Mouse (Mus musculus): ENCODE measurements around the gene Kat2a. TPM values are rescaled to one million over a fixed set of nuclear protein-coding genes. Genes with fewer than 3 reads are reported as not detected.

Gene Kat2a
- 16.9 TPM for polyA plus RNA-seq (2014; fragmentation: Illumina TruSeq; extraction: RNeasy Lipid Tissue Mini Kit (QIAGEN cat#74804); ENCODE audit: low read depth, low replicate concordance)

GRCm38 (mm10) chr11:100711783-100712615, at the start of gene Kat2a:
Gene Kat2a, minus strand, starts transcription at chr11:100712465.

GRCm38 (mm10) chr11:100759611-100760233, 47.5 kb upstream of the Kat2a start, which contains the start of gene Kcnh4:
Gene Kcnh4, minus strand, starts transcription at chr11:100759942.

GRCm38 (mm10) chr11:100738066-100738604, 25.9 kb upstream of the Kat2a start, which contains the start of gene Rab5c:
Gene Rab5c, minus strand, starts transcription at chr11:100738215.

GRCm38 (mm10) chr11:100713735-100714533, 1.7 kb upstream of the Kat2a start, which contains the start of gene Hspb9:
Gene Hspb9, plus strand, starts transcription at chr11:100713850.

GRCm38 (mm10) chr11:100703851-100704531, 8.3 kb downstream of the Kat2a start, which contains the start of gene Dhx58:
Gene Dhx58, minus strand, starts transcription at chr11:100704271.

GRCm38 (mm10) chr11:100692164-100692616, 20.1 kb downstream of the Kat2a start, which contains the start of gene Zfp385c:
Gene Zfp385c, minus strand, starts transcription at chr11:100692455.

Other genes starting within 250 kb of the Kat2a start
- gene Klhl11, start 239.7 kb downstream of the Kat2a start, polyA plus RNA-seq (2014; fragmentation: Illumina TruSeq; extraction: RNeasy Lipid Tissue Mini Kit (QIAGEN cat#74804); ENCODE audit: low read depth, low replicate concordance): 4.8 TPM
- gene Acly, start 184.5 kb downstream of the Kat2a start, polyA plus RNA-seq (2014; fragmentation: Illumina TruSeq; extraction: RNeasy Lipid Tissue Mini Kit (QIAGEN cat#74804); ENCODE audit: low read depth, low replicate concordance): 31.9 TPM
- gene Ttc25, start 166.9 kb downstream of the Kat2a start, polyA plus RNA-seq (2014; fragmentation: Illumina TruSeq; extraction: RNeasy Lipid Tissue Mini Kit (QIAGEN cat#74804); ENCODE audit: low read depth, low replicate concordance): 0.29 TPM
- 9.0 TPM for gene Cnp, start 137.6 kb downstream of the Kat2a start, polyA plus RNA-seq (2014; fragmentation: Illumina TruSeq; extraction: RNeasy Lipid Tissue Mini Kit (QIAGEN cat#74804); ENCODE audit: low read depth, low replicate concordance)
- gene Nkiras2, start 93.2 kb downstream of the Kat2a start, polyA plus RNA-seq (2014; fragmentation: Illumina TruSeq; extraction: RNeasy Lipid Tissue Mini Kit (QIAGEN cat#74804); ENCODE audit: low read depth, low replicate concordance): 51.3 TPM
- 153 TPM for gene Dnajc7, start 92.3 kb downstream of the Kat2a start, polyA plus RNA-seq (2014; fragmentation: Illumina TruSeq; extraction: RNeasy Lipid Tissue Mini Kit (QIAGEN cat#74804); ENCODE audit: low read depth, low replicate concordance)
- 0.21 TPM for gene Zfp385c, start 20.0 kb downstream of the Kat2a start, polyA plus RNA-seq (2014; fragmentation: Illumina TruSeq; extraction: RNeasy Lipid Tissue Mini Kit (QIAGEN cat#74804); ENCODE audit: low read depth, low replicate concordance)
- gene Dhx58, start 8.2 kb downstream of the Kat2a start, polyA plus RNA-seq (2014; fragmentation: Illumina TruSeq; extraction: RNeasy Lipid Tissue Mini Kit (QIAGEN cat#74804); ENCODE audit: low read depth, low replicate concordance): 2.5 TPM
- gene Hspb9, start 1.4 kb upstream of the Kat2a start, polyA plus RNA-seq (2014; fragmentation: Illumina TruSeq; extraction: RNeasy Lipid Tissue Mini Kit (QIAGEN cat#74804); ENCODE audit: low read depth, low replicate concordance): not detected
- 55.1 TPM for gene Rab5c, start 25.8 kb upstream of the Kat2a start, polyA plus RNA-seq (2014; fragmentation: Illumina TruSeq; extraction: RNeasy Lipid Tissue Mini Kit (QIAGEN cat#74804); ENCODE audit: low read depth, low replicate concordance)
- gene Kcnh4, start 47.5 kb upstream of the Kat2a start, polyA plus RNA-seq (2014; fragmentation: Illumina TruSeq; extraction: RNeasy Lipid Tissue Mini Kit (QIAGEN cat#74804); ENCODE audit: low read depth, low replicate concordance): not detected
- gene Hcrt, start 50.5 kb upstream of the Kat2a start, polyA plus RNA-seq (2014; fragmentation: Illumina TruSeq; extraction: RNeasy Lipid Tissue Mini Kit (QIAGEN cat#74804); ENCODE audit: low read depth, low replicate concordance): not detected
- 14.6 TPM for gene Ghdc, start 58.5 kb upstream of the Kat2a start, polyA plus RNA-seq (2014; fragmentation: Illumina TruSeq; extraction: RNeasy Lipid Tissue Mini Kit (QIAGEN cat#74804); ENCODE audit: low read depth, low replicate concordance)
- 38.3 TPM for gene Stat5b, start 138.3 kb upstream of the Kat2a start, polyA plus RNA-seq (2014; fragmentation: Illumina TruSeq; extraction: RNeasy Lipid Tissue Mini Kit (QIAGEN cat#74804); ENCODE audit: low read depth, low replicate concordance)
- gene Stat5a, start 146.9 kb upstream of the Kat2a start, polyA plus RNA-seq (2014; fragmentation: Illumina TruSeq; extraction: RNeasy Lipid Tissue Mini Kit (QIAGEN cat#74804); ENCODE audit: low read depth, low replicate concordance): 22.1 TPM
- gene Stat3, start 227.1 kb upstream of the Kat2a start, polyA plus RNA-seq (2014; fragmentation: Illumina TruSeq; extraction: RNeasy Lipid Tissue Mini Kit (QIAGEN cat#74804); ENCODE audit: low read depth, low replicate concordance): 83.2 TPM

All from heart, adult 10 weeks (tissue).